Mouse (Mus musculus) retina, adult 2 months (tissue): ENCODE measurements around the gene Serac1.

Experiments
- DNase-seq: peaks from one replicate; pipeline ENCODE4 v3.0.0-alpha.2; 2012; ENCODE audit warnings: low read depth, low spot score

Gene Serac1

DNA sequence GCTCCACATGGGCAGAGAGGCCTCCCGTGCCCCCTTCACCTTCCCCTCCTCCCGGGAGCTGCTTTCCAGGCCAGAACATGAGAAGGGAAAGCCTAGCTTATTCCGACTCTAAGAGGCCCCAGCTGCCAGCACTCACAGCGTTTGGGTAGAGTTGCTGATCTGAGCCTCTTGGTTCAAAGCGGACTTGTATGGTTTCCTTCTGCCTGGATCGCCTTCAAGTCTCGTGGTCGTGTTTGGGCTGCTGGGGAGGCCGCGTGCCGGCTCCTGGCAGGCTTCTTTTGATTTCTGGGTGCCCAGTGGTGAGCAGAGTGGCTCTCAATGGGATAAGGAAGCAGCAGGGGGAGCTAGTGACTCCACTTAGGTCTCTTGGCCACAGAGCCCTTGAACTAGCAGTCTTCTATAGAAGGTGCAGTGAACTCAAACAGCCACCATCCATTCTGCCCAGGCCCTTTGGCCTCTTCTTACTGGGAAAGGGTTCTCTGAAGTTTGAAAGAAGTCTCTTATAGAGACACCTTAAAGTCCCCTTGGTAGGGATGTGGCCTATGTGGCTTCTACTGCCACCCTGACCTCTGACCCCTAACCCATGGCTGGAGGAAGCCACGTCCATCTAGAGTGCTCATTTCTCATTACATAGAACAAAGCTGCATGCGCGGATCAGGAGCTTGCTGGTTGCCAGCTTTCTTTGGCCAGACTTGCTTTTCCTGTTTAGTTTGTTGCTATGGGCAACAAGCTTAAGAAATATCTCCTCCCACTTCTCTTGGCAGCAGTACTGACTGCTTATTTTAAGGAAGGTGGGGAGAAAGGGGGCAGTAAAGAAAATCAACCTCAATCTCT is 73.7 kb downstream of the Serac1 start:
- DNase-seq, result no peak

GRCm38 (mm10) chr17:6005246-6005637 is 74.3 kb downstream of the Serac1 start:
- DNase-seq, result no peak

DNA sequence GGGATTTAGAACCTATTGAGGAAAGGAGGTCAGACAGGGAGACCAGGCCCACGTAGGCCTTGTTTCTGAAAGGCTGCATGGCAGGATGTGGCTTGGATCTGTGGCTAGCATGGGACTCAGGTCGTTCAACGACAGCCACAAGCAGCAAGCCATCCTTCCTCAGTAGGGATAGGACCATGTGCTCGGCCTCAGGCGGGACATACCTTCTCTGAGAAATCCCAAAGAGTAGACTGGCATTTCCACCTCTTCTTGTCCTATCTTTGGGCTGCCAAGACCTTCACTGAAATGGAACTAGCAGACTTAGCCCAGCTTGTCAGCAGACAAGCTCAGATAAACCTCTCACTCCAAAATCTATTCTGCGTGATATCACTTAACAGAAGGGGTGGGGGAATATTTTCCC is 75.9 kb downstream of the Serac1 start:
- DNase-seq, result no peak

GRCm38 (mm10) chr17:6002563-6002962 is 77.0 kb downstream of the Serac1 start:
- no peak for DNase-seq

- DNase-seq, result no peak
Measured at GRCm38 (mm10) chr17:6001836-6002235, 77.7 kb downstream of the Serac1 start.

- no peak for DNase-seq
Measured at GRCm38 (mm10) chr17:6001389-6001788, 78.2 kb downstream of the Serac1 start.

DNA sequence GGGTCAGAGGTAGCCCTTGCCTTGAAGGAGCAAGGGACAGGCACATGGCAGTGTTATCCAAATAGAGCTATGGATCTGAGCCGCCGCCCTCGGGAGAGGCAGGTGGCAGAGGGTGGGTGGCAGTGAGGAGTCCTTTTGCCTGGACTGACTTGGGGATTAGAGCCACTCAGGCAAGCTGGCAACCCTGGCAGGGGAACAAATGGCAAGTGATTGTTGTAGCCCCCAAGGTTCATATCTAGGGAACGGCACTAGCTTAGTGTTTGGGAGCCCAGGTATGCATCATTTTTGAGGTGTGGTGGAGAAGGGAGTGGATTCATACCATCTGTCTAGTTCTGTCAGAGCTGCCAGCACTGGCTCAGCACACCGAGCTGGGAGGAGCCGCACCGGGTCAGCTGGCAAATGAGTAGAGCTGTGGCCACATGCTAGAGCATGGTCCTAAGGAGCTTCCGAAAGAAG is 78.6 kb downstream of the Serac1 start:
- no peak for DNase-seq

DNA sequence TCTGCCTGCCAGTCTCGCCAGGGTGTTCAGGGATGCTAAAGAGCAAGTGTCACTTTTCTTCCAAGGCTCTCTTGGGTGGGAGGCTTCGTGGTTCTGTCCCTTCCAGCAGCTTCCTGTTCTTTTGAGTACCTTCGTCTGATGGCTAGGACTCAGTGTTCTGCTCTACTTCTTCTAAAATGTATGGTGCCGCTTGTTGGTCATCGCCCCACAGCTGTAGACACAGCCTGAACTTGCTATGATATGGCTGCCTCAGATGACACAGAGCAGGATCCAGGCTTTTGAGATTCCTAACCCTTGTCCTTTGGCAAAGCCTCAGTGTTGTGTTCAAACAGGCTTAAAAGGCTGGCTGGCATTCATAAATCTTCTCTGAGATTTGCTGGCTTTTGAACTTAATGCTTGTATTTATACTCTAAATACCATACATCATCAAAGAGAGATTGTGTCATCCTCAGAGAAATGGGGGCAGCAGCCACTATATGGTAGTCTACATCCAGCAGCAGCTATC is 80.5 kb downstream of the Serac1 start:
- DNase-seq, result no peak

DNA sequence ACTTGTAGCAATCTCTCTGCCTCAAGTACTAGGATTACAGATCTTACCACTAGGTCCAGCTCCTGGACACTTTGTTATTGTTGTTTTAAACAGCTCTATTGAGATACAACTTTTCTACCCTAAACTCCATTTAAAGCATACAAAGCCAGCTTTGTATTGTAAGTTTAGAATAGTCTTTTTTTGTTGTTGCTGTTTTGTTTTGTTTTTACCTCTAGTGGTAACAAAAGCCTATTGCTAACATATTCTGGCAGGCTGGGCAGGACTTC is 81.4 kb downstream of the Serac1 start:
- no peak for DNase-seq

DNA sequence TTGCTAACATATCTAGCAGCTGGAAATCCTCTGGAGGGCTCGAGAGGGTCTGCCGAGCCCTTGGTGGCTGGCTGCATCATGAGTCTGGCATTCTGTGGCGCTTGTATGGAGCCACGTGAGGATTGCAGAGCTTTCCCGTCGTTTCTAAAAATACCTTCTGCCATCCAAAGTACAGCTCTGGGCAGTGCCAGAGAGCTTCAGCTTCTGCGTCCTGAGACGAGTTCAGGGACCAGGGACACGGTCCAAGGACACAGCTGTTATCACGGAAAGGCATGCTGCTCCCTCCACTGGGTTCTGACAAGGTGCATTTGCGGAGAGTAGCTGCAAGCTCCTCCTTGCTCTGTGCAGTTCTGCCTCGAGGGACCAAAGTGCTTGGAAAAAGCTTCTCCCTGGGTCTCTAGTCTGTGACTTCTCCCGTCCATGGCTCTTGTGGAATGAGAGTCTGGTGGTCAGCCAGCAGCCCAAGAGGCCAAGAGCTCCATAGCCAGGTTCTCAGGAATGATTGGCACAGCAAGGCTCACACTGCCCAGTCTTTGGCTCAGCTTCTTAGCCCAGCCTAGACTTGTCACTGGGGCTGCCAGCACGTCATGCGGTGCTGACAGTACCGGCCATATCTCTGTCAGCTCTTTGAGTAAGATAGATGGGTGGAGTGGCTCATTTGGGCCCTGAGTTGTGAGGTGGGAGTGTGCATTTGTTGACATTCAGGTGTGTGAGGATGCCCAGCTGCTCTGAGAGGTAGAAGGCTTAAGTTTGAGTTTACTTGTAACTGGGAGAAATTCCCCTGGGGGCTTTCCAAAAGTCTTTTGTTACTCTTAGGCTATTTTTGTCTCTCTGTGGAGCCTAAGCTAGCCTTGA is 81.9 kb downstream of the Serac1 start:
- DNase-seq, result no peak

DNA sequence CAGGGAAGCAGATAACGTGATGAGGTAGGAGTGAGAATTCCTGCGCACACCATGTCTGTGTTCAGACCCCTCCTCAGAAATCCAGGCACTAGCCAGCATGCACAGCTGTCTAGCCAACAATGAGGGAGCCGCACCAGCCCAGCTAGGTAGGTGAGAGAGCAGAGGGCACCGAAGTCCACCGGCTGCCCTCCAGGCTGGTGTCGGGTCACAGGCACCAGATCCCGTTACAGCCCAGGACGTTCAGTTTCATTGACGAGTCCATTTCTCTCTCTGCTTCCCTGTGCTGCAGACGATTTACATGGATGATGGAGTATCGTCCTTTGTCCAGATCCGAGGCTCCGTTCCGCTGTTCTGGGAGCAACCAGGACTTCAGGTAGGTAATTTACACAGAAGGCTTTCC is 83.0 kb downstream of the Serac1 start:
- no peak for DNase-seq

GRCm38 (mm10) chr17:5994606-5995005 is 84.9 kb downstream of the Serac1 start:
- no peak for DNase-seq

GRCm38 (mm10) chr17:5993581-5994260 is 85.8 kb downstream of the Serac1 start:
- DNase-seq, result no peak

- DNase-seq, result no peak
Measured at GRCm38 (mm10) chr17:5992866-5993580, 86.5 kb downstream of the Serac1 start.
